ENCODE assay signal across 8 mouse cellular contexts in the genomic region with DNA sequence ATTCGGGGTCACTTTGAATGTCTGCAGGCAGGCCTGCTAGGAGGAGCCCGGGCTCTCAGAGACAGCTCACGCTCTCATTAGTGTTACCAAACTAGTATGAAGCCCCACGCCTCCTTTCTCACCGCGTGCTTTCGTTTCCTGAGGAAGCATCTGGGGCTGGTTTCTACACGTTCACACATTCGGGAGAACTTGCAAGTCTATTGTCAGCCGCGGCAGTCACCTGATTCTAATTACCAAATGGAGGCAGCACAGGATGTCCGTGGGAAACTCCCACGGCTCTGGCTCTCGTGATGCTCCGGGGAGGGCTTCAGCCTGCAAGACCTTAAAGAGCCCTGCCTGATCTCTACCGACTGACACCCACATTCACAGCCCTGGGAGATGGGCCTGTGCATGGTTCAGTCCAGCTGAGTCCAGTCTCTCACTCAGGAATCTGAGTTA. TPM values are rescaled to one million over a fixed set of nuclear protein-coding genes. Genes with fewer than 3 reads are reported as not detected.
DNase-seq lines count a peak whose midpoint lies in the region; ATAC-seq and TF ChIP-seq lines count a peak whose summit lies in the region.

No protein-coding gene starts in this region.

- in situ Hi-C loops in CH12.LX (cut with MboI; ENCODE audit: low pct_ligation_motif_present, low pct_unique_long_range_greater_than_20kb, low sequenced_read_pairs): no loop called here

- no peak for ATAC-seq in forebrain, embryonic 14.5 days
- peak; percentile 77 for ATAC-seq in neutrophil, adult 5-6 weeks (ENCODE audit: extremely low read depth, insufficient number of reproducible peaks, low FRiP score, poor library complexity, severe bottlenecking)

- H3K4me2 ChIP-seq in CH12.LX (ENCODE audit: insufficient read depth, low read depth, poor library complexity, severe bottlenecking): peak overlapping the region; percentile 83
- peak overlapping the region; percentile 42 for H3K4me2 ChIP-seq in forebrain, embryonic 14.5 days (ENCODE audit: low read length)

- dilution Hi-C loops in CH12.LX (cut with MboI; ENCODE audit: extremely low pct_ligation_motif_present, extremely low pct_unique_long_range_greater_than_20kb, low sequenced_read_pairs): no loop called here

- peak overlapping the region in 1 of 3 experiments; percentile 17 for H3K4me3 ChIP-seq in CH12.LX (replicated peaks in 1 of 3; ENCODE audit: low read depth in 2 of 3, low read length in 2 of 3, poor library complexity in 1 of 3)
- H3K4me3 ChIP-seq in forebrain, embryonic 14.5 days (ENCODE audit: low read depth, low read length): 0 out of 2 replicates have a peak overlapping the region, but pooled peaks have one; percentile 3
- H3K4me3 ChIP-seq in lung, adult 2 months (replicated peaks; ENCODE audit: extremely low read depth, low read depth, low read length): peak overlapping the region; percentile 47

- TF ChIP-seq CTCF in CH12.LX (conservative IDR thresholded peaks at IDR 0.05 in 1 of 2, IDR thresholded peaks at IDR 0.05 in 1 of 2; ENCODE audit: low read depth in 2 of 2, low read length in 2 of 2): no peak
- TF ChIP-seq CTCF in lung, adult 2 months (IDR thresholded peaks at IDR 0.05; ENCODE audit: insufficient read depth, low read length): no peak

- peaks cover 10 to 49% of the 10 kb centered on the region in 2 experiments for H3K4me1 ChIP-seq in CH12.LX (ENCODE audit: control insufficient read depth in 1 of 2, insufficient read depth in 2 of 2)
- peaks cover 31% of the 10 kb centered on the region for H3K4me1 ChIP-seq in forebrain, embryonic 14.5 days (ENCODE audit: control insufficient read depth, insufficient read depth, low read length)
- H3K4me1 ChIP-seq in lung, adult 2 months (ENCODE audit: control insufficient read depth, insufficient read depth, low read length): peaks cover 31% of the 10 kb centered on the region

- no peaks in the 10 kb centered on the region for H3K9me3 ChIP-seq in CH12.LX (replicated peaks; ENCODE audit: low read length)
- H3K9me3 ChIP-seq in forebrain, embryonic 14.5 days (replicated peaks; ENCODE audit: control insufficient read depth, low read length): no peaks in the 10 kb centered on the region

- WGBS in forebrain, embryonic 14.5 days: 2% methylated on average over 16 of the region's 16 CpGs
- under 1% methylated on average over 16 of the region's 16 CpGs for WGBS in lung, adult 2 months

- H3K27ac ChIP-seq in CH12.LX (ENCODE audit: insufficient read depth, low read depth): peak overlapping the region; percentile 84
- no peak overlapping the region for H3K27ac ChIP-seq in forebrain, embryonic 14.5 days (ENCODE audit: low read depth, low read length)

- peak overlapping the region; percentile 27; the same call in 1 of the 2 replicates for H3K9ac ChIP-seq in CH12.LX (ENCODE audit: insufficient read depth, low read depth)
- H3K9ac ChIP-seq in forebrain, embryonic 14.5 days (ENCODE audit: low read length): peak overlapping the region; percentile 55

- DNase-seq in CH12.LX (ENCODE audit: extremely low read depth): peak; percentile 95
- peak; percentile 93 for DNase-seq in brain, adult 2 months (ENCODE audit: low read depth, low spot score)
- DNase-seq in forebrain, embryonic 14.5 days (ENCODE audit: low spot score): peak; percentile 73
- DNase-seq in heart, postnatal 14 days: peak; percentile 76 to 78
- DNase-seq in layer of hippocampus, adult 11-12 months (ENCODE audit: low spot score): peak; percentile 80
- DNase-seq in lung, adult 2 months: peak; percentile 71
- DNase-seq in thymus, adult 18-20 months: peak; percentile 68 to 87

- intact Hi-C loops in heart, postnatal 14 days (cut with DNase I): loop anchor here (2.0 kb wide), 2 partner anchors 54 to 76 kb away; no protein-coding TSS in a partner anchor

- peaks cover 7 to 11% of the 10 kb centered on the region in 2 experiments for H3K36me3 ChIP-seq in CH12.LX (replicated peaks in 1 of 2; ENCODE audit: control insufficient read depth in 1 of 2, insufficient read depth in 1 of 2, low read length in 1 of 2)
- H3K36me3 ChIP-seq in forebrain, embryonic 14.5 days (ENCODE audit: control insufficient read depth, insufficient read depth, low read length): peaks cover 7% of the 10 kb centered on the region

- TF ChIP-seq POLR2A in CH12.LX (IDR thresholded peaks at IDR 0.05; ENCODE audit: low read depth, low read length): peak; percentile 53
- TF ChIP-seq POLR2A in lung, adult 2 months (IDR thresholded peaks at IDR 0.05; ENCODE audit: borderline replicate concordance, extremely low read depth, low read depth, low read length): peak; percentile 67; the same call in 1 of the 2 replicates

- no peak for TF ChIP-seq RAD21 in CH12.LX (IDR thresholded peaks at IDR 0.05; ENCODE audit: low read depth, low read length)

- H3K79me2 ChIP-seq in CH12.LX (replicated peaks; ENCODE audit: control insufficient read depth, extremely low read depth, insufficient read depth, poor library complexity, severe bottlenecking): peaks cover 15% of the 10 kb centered on the region

- TF ChIP-seq EP300 in CH12.LX (IDR thresholded peaks at IDR 0.05; ENCODE audit: low read length): peak; percentile 84

- H3K27me3 ChIP-seq in CH12.LX (replicated peaks): no peaks in the 10 kb centered on the region
- no peaks in the 10 kb centered on the region for H3K27me3 ChIP-seq in forebrain, embryonic 14.5 days (replicated peaks; ENCODE audit: control insufficient read depth, insufficient read depth, low read length)

TF ChIP-seq in CH12.LX, 34 proteins besides CTCF, POLR2A, EP300 and RAD21 (continues in another document):
- TF ChIP-seq TBP (conservative IDR thresholded peaks at IDR 0.05; ENCODE audit: low read depth, low read length) (0 out of 2 replicates have a peak, but pooled peaks have one; percentile 30), ZKSCAN1 (IDR thresholded peaks at IDR 0.05; ENCODE audit: borderline replicate concordance, low read depth, low read length) (no peak), MAZ (IDR thresholded peaks at IDR 0.05; ENCODE audit: low read depth, low read length) (peak; percentile 74; the same call in 1 of the 2 replicates), TCF12 (IDR thresholded peaks at IDR 0.05; ENCODE audit: low read depth, low read length) (peak; percentile 92), MEF2A (IDR thresholded peaks at IDR 0.05; ENCODE audit: borderline replicate concordance, low read depth, low read length) (peak; percentile 91), PAX5 (IDR thresholded peaks at IDR 0.05; ENCODE audit: low read length) (no peak), ELF1 (IDR thresholded peaks at IDR 0.05; ENCODE audit: low read depth, low read length) (peak; percentile 49; the same call in 1 of the 2 replicates), MAX (IDR thresholded peaks at IDR 0.05; ENCODE audit: low read length) (peak; percentile 94), NRF1 (IDR thresholded peaks at IDR 0.05; ENCODE audit: low read depth, low read length) (peak; percentile 28; the same call in 1 of the 2 replicates), USF1 (IDR thresholded peaks at IDR 0.05; ENCODE audit: low read depth, low read length) (peak; percentile 71), MYC (IDR thresholded peaks at IDR 0.05; ENCODE audit: low read depth, low read length) (peak; percentile 96), ETS1 (conservative IDR thresholded peaks at IDR 0.05; ENCODE audit: low read depth, low read length) (peak; percentile 100), MAFK (IDR thresholded peaks at IDR 0.05; ENCODE audit: insufficient replicate concordance, low read length) (peak; percentile 49; the same call in 1 of the 2 replicates), SIN3A (IDR thresholded peaks at IDR 0.05; ENCODE audit: low read length) (peak; percentile 79; the same call in 1 of the 2 replicates), UBTF (IDR thresholded peaks at IDR 0.05; ENCODE audit: low read depth, low read length) (no peak), JUND (conservative IDR thresholded peaks at IDR 0.05; ENCODE audit: low read depth, low read length) (no peak; the same call in 1 of the 2 replicates), SMC3 (IDR thresholded peaks at IDR 0.05; ENCODE audit: low read depth, low read length) (no peak), MXI1 (IDR thresholded peaks at IDR 0.05; ENCODE audit: low read depth, low read length) (peak; percentile 94), RCOR1 (conservative IDR thresholded peaks at IDR 0.05; ENCODE audit: low read depth, low read length) (peak; percentile 86; the same call in 1 of the 2 replicates), BHLHE40 (IDR thresholded peaks at IDR 0.05; ENCODE audit: low read depth, low read length) (peak; percentile 100)

RNA-seq across cellular contexts. Expression of gene Pnrc2, which starts 3.0 kb away (rescaled TPM):
- total RNA-seq in CH12.LX (2012; rRNA removed) (22.2 and 30.5 TPM in 2 replicates), CH12.LX (2014; rRNA removed) (46.9 and 55.0 TPM in 2 replicates)
- 32.8 and 34.4 TPM in 2 replicates for polyA plus RNA-seq in CH12.LX (2012; ENCODE audit: insufficient read length, low read depth)
- polyA plus RNA-seq in forebrain, embryonic 14.5 days (2014; fragmentation: Nextera tagmentation; extraction: Ambion mirVana): 162 and 165 TPM in 2 replicates
- 10 to 100 TPM; 79.0 to 84.8 TPM for total RNA-seq in heart, postnatal 14 days (2021)
- polyA plus RNA-seq in lung, adult 2 months (2012; rRNA removed): 13.6 and 21.0 TPM in 2 replicates
- total RNA-seq in neutrophil, adult 5-6 weeks (2017): 315 and 327 TPM in 2 replicates

RNA-seq across cellular contexts. Expression of gene Cnr2, which starts 18.6 kb away (rescaled TPM):
- total RNA-seq in CH12.LX (2012; rRNA removed): 5.6 and 6.5 TPM in 2 replicates
- 13.5 and 13.8 TPM in 2 replicates for total RNA-seq in CH12.LX (2014; rRNA removed)
- polyA plus RNA-seq in CH12.LX (2012; ENCODE audit: insufficient read length, low read depth): 9.4 and 10.6 TPM in 2 replicates
- 0.05 and 0.10 TPM in 2 replicates for polyA plus RNA-seq in forebrain, embryonic 14.5 days (2014; fragmentation: Nextera tagmentation; extraction: Ambion mirVana)
- total RNA-seq in heart, postnatal 14 days (2021): under 1 TPM; 0.76 to 0.93 TPM
- polyA plus RNA-seq in lung, adult 2 months (2012; rRNA removed): 7.3 and 9.1 TPM in 2 replicates
- total RNA-seq in neutrophil, adult 5-6 weeks (2017): 67.0 and 72.5 TPM in 2 replicates

RNA-seq across cellular contexts. Expression of gene Srsf10, which starts 21.1 kb away (rescaled TPM):
- 85.7 and 127 TPM in 2 replicates for total RNA-seq in CH12.LX (2012; rRNA removed)
- 179 and 197 TPM in 2 replicates for total RNA-seq in CH12.LX (2014; rRNA removed)
- polyA plus RNA-seq in CH12.LX (2012; ENCODE audit: insufficient read length, low read depth): 291 and 341 TPM in 2 replicates
- polyA plus RNA-seq in forebrain, embryonic 14.5 days (2014; fragmentation: Nextera tagmentation; extraction: Ambion mirVana): 259 and 304 TPM in 2 replicates
- total RNA-seq in heart, postnatal 14 days (2021): 10 to 100 TPM; 48.1 to 59.7 TPM
- 72.6 and 84.9 TPM in 2 replicates for polyA plus RNA-seq in lung, adult 2 months (2012; rRNA removed)
- 306 and 325 TPM in 2 replicates for total RNA-seq in neutrophil, adult 5-6 weeks (2017)

RNA-seq across cellular contexts. Expression of gene Fuca1, which starts 43.9 kb away (rescaled TPM):
- 63.2 and 77.6 TPM in 2 replicates for total RNA-seq in CH12.LX (2012; rRNA removed)
- 28.6 and 32.6 TPM in 2 replicates for total RNA-seq in CH12.LX (2014; rRNA removed)
- 66.5 and 71.5 TPM in 2 replicates for polyA plus RNA-seq in CH12.LX (2012; ENCODE audit: insufficient read length, low read depth)
- polyA plus RNA-seq in forebrain, embryonic 14.5 days (2014; fragmentation: Nextera tagmentation; extraction: Ambion mirVana): 53.1 and 60.7 TPM in 2 replicates
- 10 to 100 TPM; 33.5 to 40.7 TPM for total RNA-seq in heart, postnatal 14 days (2021)
- 51.5 and 64.0 TPM in 2 replicates for polyA plus RNA-seq in lung, adult 2 months (2012; rRNA removed)
- total RNA-seq in neutrophil, adult 5-6 weeks (2017): 366 and 368 TPM in 2 replicates
